Mouse (Mus musculus) myocyte (in vitro differentiated cells): ENCODE data around the gene Banp.

Experiments
- CEBPB ChIP-seq: IDR thresholded peaks from 2 replicates; pipeline ENCODE4 v1.6.1; 2011; ENCODE audit warnings: mild to moderate bottlenecking, moderate library complexity; ENCODE audit not compliant: poor library complexity, insufficient read depth, severe bottlenecking
- MAX ChIP-seq: IDR thresholded peaks from one replicate; pipeline ENCODE4 v1.6.1; 2011; ENCODE audit warnings: low read depth, mild to moderate bottlenecking, control low read depth
- MYOG ChIP-seq, 3 experiments: IDR thresholded peaks; one replicate each; pipeline ENCODE4 v1.6.1; 2011; ENCODE audit warnings: control low read depth in 2 of 3, low read depth in 2 of 3, mild to moderate bottlenecking in 2 of 3; ENCODE audit not compliant: insufficient read length in 2 of 3, control insufficient read depth in 1 of 3, insufficient read depth in 1 of 3
- POLR2A ChIP-seq: IDR thresholded peaks from one replicate; pipeline ENCODE4 v1.6.1; 2011; ENCODE audit warnings: low read depth, mild to moderate bottlenecking, control low read depth, moderate library complexity; ENCODE audit not compliant: insufficient read length
- POLR2AphosphoS2 ChIP-seq: IDR thresholded peaks from one replicate; pipeline ENCODE4 v1.6.1; 2011; ENCODE audit warnings: low read depth, control low read depth; ENCODE audit not compliant: insufficient read length
- SRF ChIP-seq: IDR thresholded peaks from one replicate; pipeline ENCODE4 v1.6.1; 2011; ENCODE audit warnings: low read depth; ENCODE audit not compliant: control insufficient read depth, insufficient read length
- TCF12 ChIP-seq: IDR thresholded peaks from one replicate; pipeline ENCODE4 v1.6.1; 2011; ENCODE audit warnings: mild to moderate bottlenecking, control low read depth; ENCODE audit not compliant: poor library complexity, insufficient read depth, severe bottlenecking
- TCF3 ChIP-seq: IDR thresholded peaks from one replicate; pipeline ENCODE4 v1.6.1; 2011; ENCODE audit warnings: low read depth, control low read depth; ENCODE audit not compliant: insufficient read length
- USF1 ChIP-seq: IDR thresholded peaks from one replicate; pipeline ENCODE4 v1.6.1; 2011; ENCODE audit warnings: low read depth, mild to moderate bottlenecking, control low read depth, moderate library complexity

DNA sequence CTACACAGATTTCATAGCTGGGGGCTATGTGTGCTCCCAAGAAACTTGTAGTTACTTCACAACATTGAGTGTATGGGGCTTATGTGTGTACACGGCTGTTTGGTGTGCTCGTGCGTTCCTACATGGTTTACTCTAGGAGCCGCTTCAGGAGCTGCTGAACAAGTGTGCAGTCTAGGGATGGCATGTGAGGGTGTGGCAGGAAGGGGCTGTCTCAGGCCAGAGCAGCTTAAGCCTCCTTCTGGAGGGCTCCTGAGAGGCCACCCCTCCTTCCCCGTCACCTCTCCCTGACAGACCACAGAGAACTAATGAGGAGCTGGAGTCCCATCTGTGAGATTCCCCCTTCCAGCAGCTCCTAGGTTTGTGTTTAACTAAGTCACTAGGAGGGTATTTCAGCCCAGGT lies 38.3 kb downstream of the Banp start:
- no peak for TF ChIP-seq POLR2A
- no peak for TF ChIP-seq TCF12
- TF ChIP-seq USF1: no peak
- TF ChIP-seq CEBPB: no peak
- no peak for TF ChIP-seq MYOG (IDR thresholded peaks at IDR 0.05; ENCODE audit: control insufficient read depth in 1 of 3, insufficient read depth in 1 of 3, insufficient read length in 2 of 3, low read depth in 2 of 3)
- no peak for TF ChIP-seq MAX
- TF ChIP-seq POLR2AphosphoS2: no peak
- TF ChIP-seq SRF: no peak
- TF ChIP-seq TCF3: no peak
